Mouse (Mus musculus) cortical plate, adult 2 months (tissue): ENCODE data around the gene Lama2.

Source experiments
- CTCF ChIP-seq: fragments of 200-500 bp; IDR thresholded peaks from 2 replicates; pipeline ENCODE4 v1.5.1; 2011; ENCODE audit warnings: mild to moderate bottlenecking, control low read depth, low read length; ENCODE audit not compliant: insufficient read depth; ENCODE audit errors: extremely low read depth
- POLR2A ChIP-seq: fragments of 200-500 bp; IDR thresholded peaks from 2 replicates; pipeline ENCODE4 v1.6.1; 2011; ENCODE audit warnings: mild to moderate bottlenecking, low read length, control low read depth; ENCODE audit not compliant: insufficient read depth; ENCODE audit errors: extremely low read depth

GRCm38 (mm10) chr10:27133135-27133534 lies 486.4 kb downstream of the Lama2 start:
- TF ChIP-seq POLR2A (no peak), CTCF (peak; percentile 70; the same call in 1 of the 2 replicates)
